Mouse (Mus musculus) CD8-positive naive resting alpha-beta T cell, adult 2 months (primary cell): ENCODE data around the gene Psmb8.

Source experiments
- DNase-seq, 2 experiments: peaks; one replicate each; pipeline ENCODE4 v3.0.0; 2022; ENCODE audit warnings: low read depth in 2 of 2, low spot score in 2 of 2

Gene Psmb8

GRCm38 (mm10) chr17:34196941-34197894 is at the start of gene Psmb8:
Psmb8 (plus strand) TSS chr17:34197721.
- peak; percentile 74 to 85 for DNase-seq

GRCm38 (mm10) chr17:34152923-34153322 is 44.6 kb upstream of the Psmb8 start, which contains the start of gene H2-DMb1:
H2-DMb1 (plus strand) TSS chr17:34153072.
- no peak for DNase-seq

- no peak for DNase-seq
Measured at GRCm38 (mm10) chr17:34155534-34155933, 42.0 kb upstream of the Psmb8 start.

- no peak for DNase-seq
Measured at GRCm38 (mm10) chr17:34164202-34164895, 33.2 kb upstream of the Psmb8 start.

- DNase-seq: peak in 1 of 2 experiments; percentile 31
Measured at GRCm38 (mm10) chr17:34165033-34165730, 32.3 kb upstream of the Psmb8 start.

GRCm38 (mm10) chr17:34169279-34169678 is 28.2 kb upstream of the Psmb8 start:
- DNase-seq: peak; percentile 41 to 53

GRCm38 (mm10) chr17:34170487-34170876 is 27.0 kb upstream of the Psmb8 start:
- no peak for DNase-seq

GRCm38 (mm10) chr17:34170877-34171498 is 26.5 kb upstream of the Psmb8 start:
- DNase-seq: peak; percentile 81 to 87

GRCm38 (mm10) chr17:34172528-34172927 is 25.0 kb upstream of the Psmb8 start:
- DNase-seq: no peak

GRCm38 (mm10) chr17:34174075-34174474 is 23.4 kb upstream of the Psmb8 start:
- DNase-seq: no peak

GRCm38 (mm10) chr17:34177179-34177578 is 20.3 kb upstream of the Psmb8 start:
- DNase-seq: peak in 1 of 2 experiments; percentile 44

- DNase-seq: no peak
Measured at GRCm38 (mm10) chr17:34179019-34179418, 18.5 kb upstream of the Psmb8 start.

- no peak for DNase-seq
Measured at GRCm38 (mm10) chr17:34179913-34180859, 17.3 kb upstream of the Psmb8 start.

- no peak for DNase-seq
Measured at GRCm38 (mm10) chr17:34183564-34184219, 13.8 kb upstream of the Psmb8 start.

GRCm38 (mm10) chr17:34185526-34185925 is 12.0 kb upstream of the Psmb8 start:
- no peak for DNase-seq

GRCm38 (mm10) chr17:34186885-34187260 is 10.6 kb upstream of the Psmb8 start:
- DNase-seq: no peak

GRCm38 (mm10) chr17:34187261-34187916 is 10.1 kb upstream of the Psmb8 start, which contains the start of the genes Tap1 and Psmb9:
Tap1 (plus strand) TSS chr17:34187553.
Psmb9 (minus strand) TSS chr17:34187764.
- DNase-seq: peak; percentile 97 to 99

GRCm38 (mm10) chr17:34188010-34188409 is 9.5 kb upstream of the Psmb8 start:
- peak in 1 of 2 experiments; percentile 18 for DNase-seq

GRCm38 (mm10) chr17:34188986-34189385 is 8.5 kb upstream of the Psmb8 start:
- no peak for DNase-seq
